Mouse (Mus musculus) mature B cell (primary cell): ENCODE measurements around the gene 1700037H04Rik.

Experiments used
- in situ Hi-C: fragments of 300-500 bp; cut with MboI; formaldehyde crosslinking; loops from 2 replicates; pipeline ENCODE4 v1.14.3; 2019

1700037H04Rik gene

DNA sequence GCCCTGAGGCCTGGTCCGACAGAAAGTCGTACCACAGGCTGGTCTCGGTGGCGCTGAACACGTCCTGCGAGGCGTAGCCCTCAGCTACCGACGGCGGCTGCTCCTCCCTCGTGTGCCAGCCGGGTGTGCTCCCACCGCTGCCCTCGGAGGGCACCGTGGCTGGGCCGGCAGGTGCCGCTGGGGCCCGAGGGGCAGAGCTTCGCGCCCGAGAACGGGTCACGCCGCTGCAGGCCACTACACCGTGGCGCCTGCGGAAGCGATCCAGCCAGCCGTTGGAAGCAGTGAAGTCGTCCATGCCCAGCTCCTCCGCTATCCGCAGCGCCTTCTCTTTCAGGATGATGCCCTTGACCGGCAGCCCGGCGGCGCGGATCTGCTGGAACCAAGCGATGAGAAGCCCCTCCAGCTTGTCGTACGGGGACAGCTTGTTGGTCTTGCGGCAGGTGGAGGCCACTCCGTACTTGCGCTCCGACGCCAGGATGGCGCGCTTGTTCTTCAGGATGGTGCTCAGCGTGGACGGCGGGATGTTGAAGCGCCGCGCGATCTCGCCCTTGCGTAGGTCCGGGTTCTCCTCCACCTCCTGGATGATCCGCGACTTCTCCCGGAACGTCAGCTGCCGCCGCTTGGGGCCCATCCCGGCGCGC is 19.5 kb upstream of the 1700037H04Rik start:
- in situ Hi-C loops, result no loop called here

DNA sequence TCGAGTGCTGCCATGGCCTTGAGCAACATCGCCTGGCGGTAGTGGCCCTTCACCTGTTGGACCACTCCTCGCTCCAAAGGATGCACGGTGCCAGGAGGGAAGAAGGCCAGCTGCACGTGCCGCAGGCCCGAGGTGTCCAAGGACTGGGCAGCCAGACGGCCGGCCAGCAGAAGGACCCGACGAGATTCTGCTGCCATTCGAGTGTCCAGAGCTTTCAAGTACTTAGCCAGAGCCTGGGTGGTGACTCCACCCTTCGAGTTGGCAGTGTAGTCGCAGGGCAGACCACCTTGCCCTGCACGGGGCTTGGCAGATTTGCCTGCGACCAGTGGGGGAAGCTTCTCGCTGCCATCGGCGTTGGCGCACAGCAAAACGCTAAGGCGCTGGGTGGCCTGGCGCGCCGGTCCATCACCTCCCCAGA is 19.0 kb upstream of the 1700037H04Rik start:
- in situ Hi-C loops, result no loop called here

DNA sequence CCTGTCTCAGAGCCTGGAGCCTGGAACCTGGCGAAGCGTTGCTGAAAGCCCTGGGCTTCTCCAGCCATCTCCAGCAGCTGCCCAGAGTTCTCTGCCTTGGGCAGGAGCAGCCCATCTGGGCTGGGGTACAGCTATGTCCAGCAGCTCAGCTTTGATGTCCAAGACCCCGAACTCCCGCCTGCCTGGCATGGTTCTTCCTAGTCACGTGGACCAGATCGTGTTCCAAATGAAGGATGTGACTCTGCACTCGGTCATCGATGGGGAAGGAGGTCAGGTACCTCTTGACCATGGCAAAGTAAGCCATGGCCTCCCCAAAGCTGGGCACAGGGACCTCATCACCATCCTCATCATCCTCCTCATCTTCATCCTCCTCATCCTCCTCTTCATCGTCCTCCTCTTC is 18.1 kb upstream of the 1700037H04Rik start:
- in situ Hi-C loops, result no loop called here

DNA sequence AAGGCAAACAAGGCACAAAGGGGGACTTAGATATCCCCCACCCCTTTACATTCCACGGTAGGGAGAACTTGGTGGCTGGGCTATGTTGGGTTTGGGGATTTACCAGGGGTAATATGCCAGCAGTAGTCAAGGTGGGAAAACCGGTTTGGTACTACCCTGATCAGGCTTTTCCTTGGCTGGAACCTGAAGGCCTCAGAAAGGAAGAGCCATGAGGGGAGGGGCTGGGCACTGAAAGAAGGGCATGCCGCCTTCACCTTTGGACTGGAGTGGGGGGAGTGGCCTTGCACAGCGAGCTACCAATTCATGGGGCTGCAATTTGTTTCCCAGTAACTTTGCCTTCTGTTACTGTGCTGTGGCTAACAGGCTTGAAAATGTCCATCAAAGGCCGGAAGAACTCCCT is 16.6 kb upstream of the 1700037H04Rik start:
- in situ Hi-C loops, result no loop called here

DNA sequence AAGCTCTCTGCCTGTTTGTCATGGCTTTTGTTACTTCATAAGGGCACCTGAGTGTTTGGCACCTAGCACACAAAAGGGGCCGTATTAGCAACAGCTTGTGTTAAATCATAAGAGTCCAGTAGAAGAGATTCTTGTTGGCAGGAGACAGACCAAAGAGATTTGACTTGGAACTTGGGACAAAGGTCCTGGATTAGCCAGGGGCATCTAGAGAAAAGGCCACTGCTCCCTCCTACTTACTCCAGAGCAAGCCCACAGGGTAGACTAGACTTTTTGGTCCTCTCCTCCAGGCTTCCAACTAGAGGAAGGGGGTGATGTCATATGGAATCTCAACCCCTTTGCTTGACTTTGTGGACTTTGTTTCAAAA is 16.0 kb upstream of the 1700037H04Rik start:
- in situ Hi-C loops, result no loop called here

DNA sequence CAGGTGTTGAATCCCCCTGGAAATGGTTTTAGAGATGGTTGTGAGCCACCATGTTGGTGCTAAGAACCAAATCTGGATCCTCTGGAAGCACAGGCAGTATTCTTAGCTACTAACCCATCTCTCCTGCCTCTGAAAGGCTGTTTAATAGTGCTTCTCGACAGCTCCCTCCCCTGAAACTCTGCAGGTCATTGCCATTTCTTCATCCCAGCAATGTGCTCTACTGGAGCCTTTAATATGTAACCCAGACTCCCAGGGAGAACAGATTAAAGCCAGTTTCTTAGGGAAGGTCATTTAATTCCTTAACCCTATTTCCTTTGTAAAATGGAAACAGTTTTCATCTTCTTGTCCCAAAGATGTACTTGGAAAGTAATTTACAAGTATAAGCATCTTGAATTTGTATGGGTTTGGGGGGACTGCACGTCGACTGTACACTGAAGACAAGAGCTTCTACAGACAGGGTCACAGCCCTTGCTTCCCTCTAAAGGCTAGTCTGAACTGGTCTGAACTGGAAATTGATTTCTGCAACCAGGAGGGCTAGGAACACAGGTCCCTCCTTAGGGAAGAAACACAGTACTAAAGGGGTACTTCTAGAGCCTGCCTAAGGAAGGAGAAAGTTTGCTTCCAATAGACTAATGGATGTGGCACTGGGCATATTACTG is 15.5 kb upstream of the 1700037H04Rik start:
- in situ Hi-C loops, result no loop called here

DNA sequence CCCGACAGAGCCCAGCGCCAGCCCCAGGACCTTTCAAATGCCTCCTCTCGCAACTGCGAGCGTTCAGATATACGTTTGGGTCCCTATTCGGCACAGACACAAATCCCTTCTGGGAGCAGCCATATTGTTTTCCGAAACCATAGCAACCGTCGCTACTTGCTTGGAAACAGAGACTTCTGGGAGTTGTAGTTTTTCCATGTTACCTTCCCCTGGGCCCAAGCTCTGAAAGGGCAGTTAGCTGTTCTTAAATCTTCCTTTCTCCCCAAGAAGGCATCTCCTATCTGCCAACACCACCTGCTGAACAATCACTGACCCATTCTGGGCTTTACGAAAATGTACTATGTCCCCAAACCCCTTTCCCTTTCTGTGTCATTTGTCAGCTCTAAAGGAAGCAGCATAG is 14.8 kb upstream of the 1700037H04Rik start:
- in situ Hi-C loops, result no loop called here

DNA sequence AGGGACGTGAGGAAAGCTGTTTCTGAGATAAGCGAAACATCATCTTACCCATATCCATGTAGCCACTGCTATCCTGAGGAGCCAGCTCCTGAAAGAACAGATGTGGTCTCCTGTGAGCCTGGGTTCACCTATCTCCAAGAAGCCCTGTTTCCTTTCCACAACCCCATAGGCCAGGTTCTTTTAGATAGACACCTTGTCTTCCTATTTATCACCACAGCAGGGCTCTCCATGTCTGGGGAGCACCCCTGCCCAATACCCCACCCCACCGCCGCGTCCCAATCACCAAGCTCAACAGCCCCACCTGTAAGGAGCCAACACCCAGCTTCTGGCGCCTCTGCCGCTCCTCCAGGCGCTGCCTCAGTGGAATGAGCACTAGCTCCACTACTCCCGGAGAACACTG is 12.4 kb upstream of the 1700037H04Rik start:
- in situ Hi-C loops, result no loop called here

DNA sequence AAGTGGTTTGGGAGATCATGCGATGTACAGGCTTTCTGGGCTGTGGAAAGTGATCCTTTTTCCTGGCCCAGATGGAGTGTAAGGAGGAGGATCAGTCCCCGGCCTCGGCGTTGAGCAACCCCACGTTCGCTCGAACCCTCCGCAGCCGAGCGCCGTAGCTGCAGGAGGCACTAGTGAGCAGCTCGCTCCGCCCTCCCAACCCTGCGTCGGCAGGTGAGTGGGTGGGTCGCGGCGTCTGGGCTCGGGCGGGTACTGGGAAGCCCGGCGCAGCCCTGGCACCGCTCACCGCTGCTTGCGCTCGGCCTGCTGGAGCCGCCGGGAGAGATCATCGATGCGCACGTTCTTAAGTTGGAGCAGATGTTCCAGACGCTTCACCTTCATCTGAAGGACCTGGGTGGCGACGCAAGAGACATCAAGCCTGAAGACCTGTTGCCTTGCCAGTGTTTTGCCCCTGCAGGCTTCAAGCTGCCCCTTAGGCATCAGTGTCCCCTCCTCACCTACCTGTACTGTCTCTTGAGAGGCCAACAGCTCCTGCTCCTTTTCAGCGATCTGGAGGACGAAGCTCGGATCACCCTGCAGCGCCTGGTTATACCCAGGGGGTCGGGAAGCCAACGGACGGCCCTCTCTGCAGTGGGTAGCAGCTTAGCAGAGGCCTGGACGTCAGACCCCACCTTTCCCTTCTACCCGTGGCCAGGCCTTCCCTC is 11.7 kb upstream of the 1700037H04Rik start:
- in situ Hi-C loops, result no loop called here

DNA sequence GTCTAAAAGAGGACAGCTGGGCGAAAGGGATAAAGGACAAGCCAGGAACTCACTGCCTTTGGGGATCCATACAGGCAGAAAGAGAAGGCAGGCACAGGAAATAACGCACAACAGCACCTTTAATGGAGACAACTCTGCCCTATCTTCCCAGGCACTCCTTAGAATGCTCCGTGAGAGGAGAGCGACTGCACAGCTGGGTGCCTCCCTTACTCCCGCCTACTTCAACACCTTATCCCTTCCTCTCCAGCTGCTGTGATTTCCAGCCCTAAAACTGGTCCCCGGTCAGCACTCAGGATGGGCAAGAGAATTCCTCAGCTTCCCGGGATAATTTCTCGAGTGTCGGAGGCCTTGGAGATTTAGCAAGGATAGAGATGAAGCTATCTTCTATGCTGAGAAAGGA is 11.1 kb upstream of the 1700037H04Rik start:
- in situ Hi-C loops, result no loop called here

DNA sequence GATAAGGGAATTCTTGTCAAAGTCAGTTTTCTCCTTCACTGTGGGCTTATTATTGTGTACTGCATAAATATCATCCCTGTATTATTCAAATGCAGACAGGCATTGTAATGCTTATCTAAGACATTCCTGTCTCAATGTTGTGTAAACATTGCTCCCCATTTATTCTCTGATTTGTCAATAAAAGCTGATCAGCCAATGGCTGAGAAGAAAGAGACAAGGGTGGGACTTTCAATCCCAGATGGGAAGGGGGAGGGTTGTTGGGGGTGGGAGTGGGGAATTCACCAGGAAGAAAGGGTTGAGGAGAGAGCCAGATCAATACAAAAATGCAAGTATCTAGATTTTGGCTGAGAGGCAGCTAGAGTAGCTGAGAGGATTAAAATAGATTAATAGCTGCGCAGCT is 9.0 kb upstream of the 1700037H04Rik start:
- in situ Hi-C loops, result no loop called here

DNA sequence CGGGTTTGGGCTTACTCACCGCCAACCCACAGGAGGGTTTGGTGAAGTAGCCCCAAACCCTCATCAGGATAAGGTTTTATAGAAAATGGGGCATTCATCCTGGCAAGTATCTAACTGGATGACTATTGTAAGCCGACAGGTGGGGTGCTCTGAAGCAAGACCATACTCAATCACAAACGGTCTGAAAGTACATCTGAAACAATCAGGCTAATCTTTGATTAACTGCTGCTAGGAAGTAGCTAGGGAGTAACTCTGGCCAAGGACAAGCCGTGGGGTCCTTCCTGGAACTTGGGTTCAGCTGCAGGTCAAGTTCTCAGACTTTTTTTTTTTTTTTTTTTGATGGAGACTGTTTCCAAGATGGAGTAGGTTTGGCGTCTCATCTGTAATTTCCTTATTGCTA is 8.1 kb upstream of the 1700037H04Rik start:
- in situ Hi-C loops, result no loop called here

DNA sequence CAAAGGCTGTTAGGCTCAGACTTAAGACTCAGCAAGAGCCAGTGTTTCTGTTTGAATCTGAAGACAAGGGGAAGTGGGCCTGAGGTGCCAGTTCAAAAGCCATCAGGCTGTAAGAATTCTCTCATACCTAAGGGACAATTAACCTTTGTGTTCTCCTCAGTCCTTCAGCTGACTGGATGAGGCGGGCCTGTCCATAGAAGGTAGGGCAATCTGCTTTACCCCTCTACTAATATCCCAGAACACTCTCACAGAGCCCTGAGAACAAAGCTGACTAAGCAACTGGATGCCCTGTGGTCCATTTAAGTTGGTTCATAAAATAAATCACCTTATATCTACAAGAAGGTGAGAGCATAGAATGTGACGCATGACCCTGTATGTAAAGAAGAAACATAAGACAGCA is 6.3 kb upstream of the 1700037H04Rik start:
- in situ Hi-C loops, result no loop called here

DNA sequence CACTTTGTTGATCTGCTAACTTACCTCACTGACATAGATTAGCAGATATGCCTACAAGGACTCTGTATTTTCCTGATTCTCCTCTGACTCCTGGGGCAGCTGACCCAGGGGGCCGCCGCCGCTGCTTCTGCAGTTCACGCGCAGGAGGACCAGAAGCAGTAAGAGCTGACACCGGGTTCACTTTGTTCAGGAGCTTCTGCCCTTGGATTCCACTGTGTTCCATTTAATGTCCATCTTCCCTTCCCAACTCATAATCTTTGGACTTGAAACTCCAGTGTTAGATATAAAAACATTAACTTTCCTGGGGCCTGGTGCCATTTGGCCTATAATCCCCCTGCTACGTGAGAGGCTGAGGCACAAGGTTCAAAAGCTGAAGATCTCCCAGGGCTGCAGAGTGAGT is 4.0 kb upstream of the 1700037H04Rik start:
- in situ Hi-C loops, result no loop called here

DNA sequence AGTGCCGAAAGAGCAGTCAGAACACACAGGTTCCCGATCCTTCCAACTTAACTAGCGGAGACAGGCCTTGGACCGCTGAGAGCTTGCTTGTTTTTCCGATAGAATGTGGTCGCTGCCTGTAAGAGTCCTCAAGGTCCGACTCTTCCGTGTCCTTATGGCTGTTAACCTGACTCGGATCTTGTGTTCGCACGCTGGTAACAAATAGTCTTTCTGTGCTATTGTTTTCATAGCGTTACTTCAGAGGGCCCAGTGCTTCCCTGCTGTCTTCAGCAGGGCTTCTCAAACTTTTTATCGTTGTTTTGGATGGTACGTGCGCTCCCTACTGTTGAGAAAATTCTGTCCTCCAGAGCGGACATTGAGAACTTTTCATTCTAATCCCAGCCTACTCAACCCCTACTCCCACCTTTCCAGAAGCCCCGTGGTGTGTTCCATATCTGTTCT is 810 bp upstream of the 1700037H04Rik start:
- in situ Hi-C loops, result no loop called here

DNA sequence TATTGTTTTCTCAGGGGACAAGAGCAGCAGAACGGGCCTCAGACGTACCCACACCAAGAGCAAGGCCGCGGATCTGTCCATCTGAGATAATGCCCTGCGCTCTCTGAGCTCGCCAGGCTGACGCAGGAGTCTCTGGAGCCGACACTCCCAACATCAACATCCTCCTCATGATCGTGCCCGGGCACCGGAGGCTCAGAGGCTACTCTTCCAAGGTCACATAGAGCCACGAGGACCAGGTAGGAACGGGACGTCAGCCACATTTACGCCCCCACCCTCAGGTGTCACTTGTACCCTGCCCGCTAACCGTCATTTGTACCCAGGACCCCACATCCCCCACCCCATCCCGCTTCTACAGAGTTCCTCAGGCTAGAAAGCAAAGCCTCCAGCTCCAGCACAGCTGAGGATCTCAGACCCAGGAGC is 380 bp downstream of the 1700037H04Rik start:
- in situ Hi-C loops, result no loop called here

DNA sequence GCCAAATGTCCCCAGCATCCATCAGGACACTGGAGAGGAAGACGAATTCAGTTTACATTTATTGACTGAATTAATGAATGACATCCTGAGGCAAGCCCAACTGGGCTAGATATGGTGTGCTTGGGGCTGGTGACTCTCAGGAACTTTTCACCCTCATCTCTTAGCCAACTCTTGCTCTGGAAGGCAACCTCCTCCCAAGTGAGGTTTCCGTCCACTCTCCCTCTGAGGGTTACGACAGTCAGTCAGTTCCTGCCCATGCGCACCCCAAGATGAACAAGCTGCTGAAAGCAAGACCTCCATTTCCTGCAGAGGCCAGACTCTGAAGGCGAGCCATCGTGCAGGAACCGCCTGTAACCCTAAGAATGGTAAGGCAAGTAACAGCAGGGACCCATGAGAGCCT is 2.9 kb downstream of the 1700037H04Rik start:
- in situ Hi-C loops, result no loop called here

DNA sequence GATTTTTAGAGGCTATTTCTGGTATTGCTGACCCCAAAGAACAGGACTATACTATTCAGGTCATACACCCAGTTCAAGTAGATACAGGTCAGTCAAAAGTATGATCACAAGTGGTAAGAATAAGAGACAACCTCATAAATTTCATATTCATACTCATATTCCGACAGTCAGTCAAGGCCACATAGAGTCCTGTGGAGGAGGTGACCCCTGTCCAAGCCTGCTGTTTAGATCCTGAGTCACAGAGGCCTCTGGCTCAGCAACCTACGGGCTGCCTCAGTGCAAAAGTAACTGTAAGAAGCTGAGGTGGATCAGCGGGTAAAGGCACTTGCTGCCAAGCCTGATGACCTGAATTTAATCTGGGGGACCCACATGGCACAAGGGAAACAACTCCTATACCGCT is 5.8 kb downstream of the 1700037H04Rik start:
- in situ Hi-C loops, result no loop called here

DNA sequence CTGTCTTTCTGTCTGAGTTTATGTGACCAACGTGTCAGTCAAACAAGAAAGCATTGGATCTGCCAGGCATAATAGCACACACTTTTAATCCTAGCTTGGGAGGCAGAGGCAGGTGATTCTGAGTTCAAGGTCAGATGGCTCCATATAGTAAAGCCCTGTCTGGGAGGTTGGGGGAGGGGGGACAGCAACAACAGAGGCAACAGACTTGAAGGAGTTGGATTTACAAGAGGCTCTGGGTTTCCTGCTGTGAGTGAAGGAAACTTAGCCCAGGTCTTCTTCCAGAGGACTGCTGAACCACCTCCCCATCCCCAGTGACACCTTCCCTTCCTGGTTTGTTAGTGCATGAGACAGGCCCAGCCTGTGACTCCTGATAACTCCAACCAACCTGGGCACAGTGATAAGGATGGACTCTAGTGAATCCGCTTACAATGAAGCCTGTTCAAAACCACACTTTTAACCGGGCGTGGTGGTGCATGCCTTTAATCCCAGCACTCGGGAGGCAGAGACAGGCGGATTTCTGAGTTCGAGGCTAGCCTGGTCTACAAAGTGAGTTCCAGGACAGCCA is 7.6 kb downstream of the 1700037H04Rik start:
- in situ Hi-C loops, result no loop called here

DNA sequence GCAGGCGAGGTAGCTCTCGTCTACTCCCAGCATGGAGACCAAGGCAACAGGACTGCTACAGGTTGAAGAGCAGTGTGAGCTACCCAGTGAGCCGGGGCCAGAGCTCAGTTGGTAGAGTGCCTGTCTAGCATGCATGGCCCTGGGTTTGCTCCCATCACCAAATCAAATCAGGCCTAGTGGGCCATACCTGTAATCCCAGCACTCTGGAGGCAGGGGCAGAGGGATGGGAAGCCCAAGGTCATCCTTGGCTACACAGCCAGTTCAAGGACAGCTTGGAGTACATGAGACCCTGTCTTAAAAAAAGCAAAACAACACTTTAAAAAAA is 10.7 kb downstream of the 1700037H04Rik start:
- in situ Hi-C loops, result no loop called here

DNA sequence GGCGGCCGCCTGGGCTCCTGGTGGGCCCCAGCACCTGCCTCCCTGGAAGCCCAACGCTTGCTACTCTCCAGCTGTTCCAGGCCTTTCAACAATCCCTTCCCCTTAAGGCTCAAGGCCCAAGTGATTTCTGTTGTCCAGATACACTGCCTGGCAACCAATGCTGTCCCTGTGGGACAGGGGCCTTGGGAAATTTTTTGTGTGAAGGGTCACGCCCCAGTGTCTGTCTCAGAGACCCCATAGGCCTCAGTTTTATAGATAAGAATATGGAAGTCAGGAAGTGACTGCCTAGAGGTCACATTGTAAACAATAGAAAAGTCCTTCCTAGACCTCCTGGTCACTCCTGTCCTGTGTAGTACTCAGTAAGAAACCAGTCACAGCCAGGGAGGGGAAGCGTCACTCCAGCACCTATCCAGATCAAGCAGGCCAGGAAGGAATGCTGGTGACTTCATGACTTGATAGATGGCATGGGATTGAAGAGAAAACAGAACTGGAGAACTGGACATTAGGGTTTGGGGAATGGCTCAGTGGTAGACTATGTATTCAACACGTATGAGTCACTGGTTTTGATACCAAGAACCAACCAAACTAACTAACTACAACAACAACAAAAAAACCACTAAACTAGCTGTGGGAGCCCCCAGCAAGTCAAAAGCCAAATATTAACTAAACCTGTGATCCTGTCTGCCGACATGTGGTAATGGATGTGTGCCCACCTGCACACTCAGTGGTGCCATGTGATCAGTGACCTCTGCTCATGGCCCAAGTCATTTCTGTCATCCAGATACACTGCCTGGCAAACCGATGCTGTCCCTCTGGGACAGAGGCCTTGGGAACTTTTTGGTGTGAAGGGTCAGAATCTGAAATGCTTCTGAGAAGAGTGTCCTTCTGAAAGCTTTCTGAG is 11.3 kb downstream of the 1700037H04Rik start:
- in situ Hi-C loops, result no loop called here

DNA sequence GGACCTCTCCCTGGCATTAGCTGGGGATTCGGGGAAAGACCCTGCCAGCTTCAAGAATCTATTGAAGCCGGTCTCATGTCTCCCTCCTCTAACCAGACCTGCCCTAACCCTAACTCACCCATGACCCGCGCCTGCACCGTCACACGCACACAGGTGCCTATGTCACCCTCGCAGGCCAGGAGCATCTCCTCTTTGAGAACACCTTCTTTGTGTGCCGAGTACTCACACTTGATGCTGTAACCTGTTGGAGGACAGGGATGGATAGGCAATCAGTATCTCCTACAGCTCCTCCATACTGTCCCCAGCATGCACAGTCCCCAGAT is 12.9 kb downstream of the 1700037H04Rik start:
- in situ Hi-C loops, result no loop called here
